Mouse (Mus musculus) embryonic fibroblast, embryonic 13.5 days (primary cell): ENCODE data around the gene Wnt8b. TPM values are rescaled to one million over a fixed set of nuclear protein-coding genes. Genes with fewer than 3 reads are reported as not detected.
A peak's percentile ranks its signal among the peaks of the same experiment; 100 is the strongest.

Experiments
- H3K27ac ChIP-seq: 2 replicates; pipeline ENCODE4 v1.5.1; 2012; ENCODE audit warnings: low read length, control low read depth, inconsistent platforms; ENCODE audit not compliant: insufficient read depth
- H3K4me1 ChIP-seq: 2 replicates; pipeline ENCODE4 v1.6.1; 2011; ENCODE audit warnings: low read length; ENCODE audit not compliant: control insufficient read depth, insufficient read depth
- H3K4me3 ChIP-seq: 2 replicates; pipeline ENCODE4 v1.5.1; 2011; ENCODE audit warnings: mild to moderate bottlenecking, control low read depth, low read length; ENCODE audit not compliant: insufficient read depth
- CTCF ChIP-seq: IDR thresholded peaks from 2 replicates; pipeline ENCODE4 v1.5.1; 2011; ENCODE audit warnings: mild to moderate bottlenecking, control low read depth, low read length, moderate library complexity, borderline replicate concordance; ENCODE audit not compliant: insufficient read depth
- POLR2A ChIP-seq: IDR thresholded peaks from 2 replicates; pipeline ENCODE4 v1.6.1; 2011; ENCODE audit warnings: low read depth, mild to moderate bottlenecking, control low read depth, low read length, moderate library complexity
- polyA plus RNA-seq: library from polyadenylated mRNA; stranded (reverse); fragments of >200 nt; gene quantifications from 2 replicates; pipeline ENCODE4 v1.2.4, GENCODE M21; 2011; ENCODE audit warnings: low read depth; ENCODE audit not compliant: missing spikeins, insufficient read length

The Wnt8b gene
- polyA plus RNA-seq, 1 experiment = not detected

DNA sequence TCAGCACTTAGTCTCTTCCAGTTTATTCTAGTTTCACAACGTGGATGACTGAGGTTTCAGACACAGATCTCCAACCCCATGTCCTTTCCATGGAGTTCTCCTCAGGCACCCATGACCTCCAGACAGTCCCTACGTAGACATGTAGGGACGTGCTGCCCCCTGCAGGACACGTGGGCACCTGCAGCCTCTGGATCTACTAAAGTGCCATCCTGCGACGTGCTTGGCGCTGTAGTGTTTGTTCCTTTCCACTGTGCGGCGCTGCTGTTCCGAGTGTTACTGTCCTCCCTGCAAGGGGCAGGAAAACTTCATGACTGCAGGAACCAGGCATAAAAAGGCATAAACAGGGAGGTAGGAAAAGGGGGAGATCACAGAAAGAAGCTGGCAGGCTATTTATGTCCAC is 19.1 kb upstream of the Wnt8b start:
- H3K4me3 ChIP-seq = no peak overlapping the region
- TF ChIP-seq POLR2A = no peak
- peak; percentile 98 for TF ChIP-seq CTCF
- no peak overlapping the region for H3K27ac ChIP-seq
- H3K4me1 ChIP-seq = no peaks in the 10 kb centered on the region

DNA sequence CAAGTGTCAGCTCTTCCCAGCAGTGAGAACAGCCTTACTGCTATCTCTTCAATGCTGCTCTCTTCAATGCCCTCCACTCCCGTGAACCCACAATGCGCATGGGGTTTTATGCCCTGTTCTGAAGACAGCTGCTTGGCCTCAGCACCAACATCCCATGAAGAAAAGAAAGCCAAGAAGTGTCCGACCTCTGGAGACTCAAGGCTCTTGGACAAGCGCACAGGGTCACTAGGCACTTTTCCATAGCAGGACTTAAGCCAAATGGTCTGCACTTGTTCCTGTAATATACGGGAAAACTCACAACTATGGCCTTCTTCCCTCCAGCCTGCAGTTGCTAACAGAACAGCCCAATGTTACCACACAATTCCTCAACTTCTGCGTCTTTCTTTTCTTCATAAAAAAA is 18.0 kb upstream of the Wnt8b start:
- no peak overlapping the region for H3K4me3 ChIP-seq
- H3K4me1 ChIP-seq = no peaks in the 10 kb centered on the region
- TF ChIP-seq CTCF (no peak), POLR2A (no peak)
- no peak overlapping the region for H3K27ac ChIP-seq

DNA sequence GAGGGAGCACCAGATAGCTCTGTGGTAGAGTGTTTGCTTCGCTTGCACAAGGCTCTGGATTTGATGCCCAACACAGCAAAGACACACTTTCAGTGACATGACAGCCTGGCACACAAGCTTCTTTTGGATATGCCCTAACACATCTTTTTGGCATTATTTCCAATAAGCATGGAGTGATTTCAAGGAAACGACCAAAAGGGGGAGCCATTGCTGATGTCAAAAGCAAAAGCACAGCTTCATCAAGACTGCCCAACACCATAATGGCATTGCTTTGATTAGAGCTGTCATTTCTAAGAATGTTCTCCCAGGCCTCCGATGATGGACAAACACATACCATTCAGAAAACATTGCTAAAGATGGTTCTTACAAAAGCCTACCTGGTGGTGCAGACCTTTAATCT is 16.7 kb upstream of the Wnt8b start:
- Histone ChIP-seq H3K4me3 (no peak overlapping the region), H3K4me1 (no peaks in the 10 kb centered on the region), H3K27ac (no peak overlapping the region)
- TF ChIP-seq CTCF (no peak), POLR2A (no peak)

DNA sequence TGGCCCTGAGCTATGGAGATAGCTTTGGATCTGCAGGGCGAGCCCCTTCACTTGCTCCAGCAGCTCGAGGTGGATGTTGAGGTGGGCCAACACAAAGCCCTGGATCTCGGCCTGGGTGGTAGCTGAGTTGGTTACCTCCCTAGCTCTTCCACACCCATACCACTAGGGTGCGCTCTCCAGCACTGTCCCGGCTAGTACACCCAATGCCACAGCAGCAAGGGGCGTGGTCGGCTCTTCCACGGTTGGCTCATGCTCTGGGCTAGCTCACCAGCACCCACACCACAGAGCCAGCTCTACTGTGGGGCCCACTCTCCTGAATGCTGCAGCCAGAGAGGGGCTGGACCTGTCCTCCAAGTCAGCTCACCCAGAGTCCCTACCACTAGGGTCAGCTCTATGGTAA is 6.0 kb upstream of the Wnt8b start:
- Histone ChIP-seq H3K27ac (no peak overlapping the region), H3K4me1 (no peaks in the 10 kb centered on the region), H3K4me3 (no peak overlapping the region)
- TF ChIP-seq CTCF (peak; percentile 82), POLR2A (no peak)

DNA sequence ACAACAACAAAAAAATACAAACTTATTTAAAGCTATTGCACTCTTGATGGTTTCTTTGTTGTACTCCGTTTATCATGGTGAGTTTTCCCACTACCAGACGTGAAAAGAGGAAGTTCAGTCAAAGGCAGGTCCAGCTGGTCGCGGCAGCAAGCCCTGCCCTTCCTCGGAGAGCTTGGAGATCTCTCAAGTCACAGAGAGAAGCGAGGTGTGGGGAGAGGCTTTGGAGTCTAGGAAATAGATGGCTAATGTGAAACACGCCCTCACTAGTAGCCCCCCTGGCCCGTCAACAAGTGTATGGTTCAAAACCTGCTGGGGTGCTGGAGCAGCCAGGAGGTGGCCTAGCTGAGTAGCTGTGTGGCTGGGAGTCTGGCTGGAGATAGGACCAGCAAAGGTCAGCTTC is 3.2 kb downstream of the Wnt8b start:
- Histone ChIP-seq H3K4me3 (no peak overlapping the region), H3K27ac (no peak overlapping the region), H3K4me1 (no peaks in the 10 kb centered on the region)
- TF ChIP-seq CTCF = no peak
- no peak for TF ChIP-seq POLR2A

DNA sequence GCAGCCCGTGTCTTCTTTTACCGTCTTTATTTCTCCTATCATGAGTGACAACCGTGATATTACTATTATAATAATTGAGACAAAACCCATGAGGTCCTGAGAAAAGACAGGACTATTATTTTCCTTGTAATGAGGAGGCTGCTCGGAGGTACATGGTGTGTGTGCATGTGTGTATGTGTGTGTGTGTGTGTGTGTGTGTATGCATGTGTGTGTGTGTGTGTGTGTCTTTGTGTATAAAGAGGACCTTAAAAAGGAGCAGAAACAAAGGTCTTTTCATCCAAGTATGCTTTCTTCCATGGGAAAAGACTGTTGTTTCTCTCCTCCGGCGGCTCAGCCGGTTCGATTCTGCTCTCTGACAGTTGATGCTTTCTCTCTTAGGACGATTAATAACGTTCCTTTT is 3.7 kb downstream of the Wnt8b start:
- Histone ChIP-seq H3K27ac (no peak overlapping the region), H3K4me3 (no peak overlapping the region), H3K4me1 (no peaks in the 10 kb centered on the region)
- TF ChIP-seq POLR2A (no peak), CTCF (no peak)

DNA sequence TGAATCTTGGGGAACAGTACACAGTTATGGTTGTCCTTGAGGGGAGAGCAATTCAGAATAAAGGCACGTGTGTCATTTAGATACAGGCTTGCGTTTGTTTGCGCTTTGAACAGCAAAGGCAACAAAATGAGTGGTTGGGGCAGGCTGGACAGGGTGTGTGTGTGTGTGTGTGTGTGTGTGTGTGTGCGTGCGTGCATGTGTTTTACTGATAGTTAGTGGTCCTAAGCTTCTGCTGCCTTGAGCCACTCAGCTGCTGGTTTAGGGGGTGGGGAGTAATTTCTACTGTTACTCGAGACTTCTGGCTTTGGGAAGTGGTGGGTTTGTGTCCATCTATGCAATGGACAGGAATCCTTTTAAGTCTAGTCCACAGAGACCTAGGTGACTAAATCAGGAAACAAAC is 5.7 kb downstream of the Wnt8b start:
- H3K27ac ChIP-seq = no peak overlapping the region
- no peaks in the 10 kb centered on the region for H3K4me1 ChIP-seq
- H3K4me3 ChIP-seq = no peak overlapping the region
- TF ChIP-seq CTCF (no peak), POLR2A (no peak)

DNA sequence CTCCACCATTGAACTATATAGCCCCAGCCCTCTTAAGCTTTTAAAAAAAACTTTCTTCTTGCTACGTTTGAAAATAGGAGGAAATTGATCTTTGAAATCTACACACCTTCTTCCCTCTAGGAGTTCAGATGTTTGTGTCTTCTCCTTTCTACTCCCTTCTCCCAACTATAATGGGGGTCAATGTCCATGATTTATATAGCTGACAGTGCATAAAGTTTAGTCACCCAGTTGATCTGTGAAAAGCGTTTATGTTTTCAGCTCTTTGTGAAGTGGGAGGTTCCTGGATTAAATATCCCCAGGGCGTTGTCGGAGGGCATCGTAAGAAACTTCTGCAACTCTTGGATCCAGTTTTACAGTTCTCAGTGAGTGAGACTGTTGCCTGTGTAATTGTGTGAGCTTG is 7.0 kb downstream of the Wnt8b start:
- no peaks in the 10 kb centered on the region for H3K4me1 ChIP-seq
- no peak overlapping the region for H3K27ac ChIP-seq
- TF ChIP-seq CTCF = no peak
- no peak for TF ChIP-seq POLR2A

DNA sequence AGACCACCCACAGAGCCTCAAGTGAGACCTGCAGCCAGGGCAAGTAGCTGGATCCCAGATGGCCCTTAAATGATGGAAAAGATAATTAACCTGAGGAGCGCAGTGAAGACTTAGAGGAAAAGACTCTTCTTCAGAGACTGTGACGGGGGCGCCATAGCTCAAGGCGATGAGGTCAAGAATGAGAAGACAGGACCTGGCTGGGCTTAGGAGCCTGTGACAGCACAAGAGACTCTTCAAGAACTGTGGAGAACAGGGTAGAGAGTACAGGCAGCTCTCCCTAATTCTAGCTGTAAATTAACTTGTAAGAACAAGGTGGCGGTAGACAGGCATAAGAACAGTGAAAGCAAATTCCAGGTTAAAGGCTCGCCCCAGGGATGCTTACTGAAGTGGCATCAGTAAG is 8.7 kb downstream of the Wnt8b start:
- TF ChIP-seq POLR2A (no peak), CTCF (no peak)
- no peak overlapping the region for H3K4me3 ChIP-seq
- no peak overlapping the region for H3K27ac ChIP-seq
- no peaks in the 10 kb centered on the region for H3K4me1 ChIP-seq

More for the DNA sequence above, 7.0 kb downstream of the Wnt8b start:
- no peak overlapping the region for H3K4me3 ChIP-seq

DNA sequence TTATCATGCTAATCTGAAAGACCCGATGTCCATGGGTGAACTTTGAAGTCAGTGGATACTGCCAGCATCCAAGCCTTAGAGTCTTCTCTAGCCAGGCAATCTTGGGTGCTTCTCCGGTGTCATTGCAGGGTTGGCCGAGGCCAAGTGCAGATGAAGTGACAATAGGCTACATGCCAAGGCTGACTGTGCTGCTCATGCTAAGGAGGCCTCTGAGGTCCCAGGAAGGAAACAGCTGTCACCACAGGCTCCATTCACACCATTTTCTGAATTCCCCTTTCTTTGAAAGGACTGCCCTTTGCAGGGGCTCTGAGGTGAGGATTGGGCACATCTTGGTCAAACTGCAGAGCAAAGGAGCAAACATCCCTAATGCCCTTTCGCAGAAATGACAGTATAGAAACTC is 9.5 kb downstream of the Wnt8b start:
- TF ChIP-seq CTCF = no peak
- TF ChIP-seq POLR2A = no peak
- Histone ChIP-seq H3K4me1 (no peaks in the 10 kb centered on the region), H3K27ac (no peak overlapping the region), H3K4me3 (no peak overlapping the region)
